Mouse (Mus musculus): ENCODE measurements at regions not wholly inside any gene's neighbourhood (a gene's known extent, or its start where the extent isn't known, plus 50 kb on each side); places are given as distances from the start of the nearest gene placed in this dataset.
A peak's percentile ranks its signal among the peaks of the same experiment; 100 is the strongest.

DNA sequence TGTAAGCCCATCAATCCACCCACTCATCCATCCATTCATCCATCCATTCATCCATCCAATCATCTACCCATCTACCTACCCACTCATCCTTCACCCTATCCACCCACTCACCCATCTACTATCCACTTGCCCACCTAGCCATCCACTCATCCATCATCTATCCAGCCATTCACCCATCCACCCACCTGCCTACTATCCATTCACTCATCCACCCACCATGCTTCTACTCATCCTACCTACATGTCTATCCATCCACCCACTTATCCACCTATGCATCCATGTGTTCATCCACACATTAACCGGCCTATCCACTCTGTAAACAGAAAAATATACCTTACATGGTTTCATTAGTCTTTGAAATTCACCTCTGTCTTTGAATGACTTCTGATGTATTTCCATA lies 384.2 kb upstream of the Tshz3 start:
- no peak overlapping the region for H3K27ac ChIP-seq (ENCODE audit: low read length)
- no peak overlapping the region for H3K4me2 ChIP-seq (replicated peaks; ENCODE audit: low read depth, low read length)
- no peaks in the 10 kb centered on the region for H3K36me3 ChIP-seq (ENCODE audit: insufficient read depth, low read length)
- no peaks in the 10 kb centered on the region for H3K27me3 ChIP-seq (ENCODE audit: insufficient read depth, low read length)
- WGBS: 95% methylated on average over 1 of the region's 1 CpGs
- H3K4me3 ChIP-seq (ENCODE audit: low read length): no peak overlapping the region
- peaks cover 11% of the 10 kb centered on the region for H3K4me1 ChIP-seq (ENCODE audit: insufficient read depth, low read length)
- no peak overlapping the region for H3K9ac ChIP-seq (replicated peaks; ENCODE audit: low read length)
- no peak for ATAC-seq (ENCODE audit: low FRiP score, low TSS enrichment)
- H3K9me3 ChIP-seq (ENCODE audit: low read length): no peaks in the 10 kb centered on the region

DNA sequence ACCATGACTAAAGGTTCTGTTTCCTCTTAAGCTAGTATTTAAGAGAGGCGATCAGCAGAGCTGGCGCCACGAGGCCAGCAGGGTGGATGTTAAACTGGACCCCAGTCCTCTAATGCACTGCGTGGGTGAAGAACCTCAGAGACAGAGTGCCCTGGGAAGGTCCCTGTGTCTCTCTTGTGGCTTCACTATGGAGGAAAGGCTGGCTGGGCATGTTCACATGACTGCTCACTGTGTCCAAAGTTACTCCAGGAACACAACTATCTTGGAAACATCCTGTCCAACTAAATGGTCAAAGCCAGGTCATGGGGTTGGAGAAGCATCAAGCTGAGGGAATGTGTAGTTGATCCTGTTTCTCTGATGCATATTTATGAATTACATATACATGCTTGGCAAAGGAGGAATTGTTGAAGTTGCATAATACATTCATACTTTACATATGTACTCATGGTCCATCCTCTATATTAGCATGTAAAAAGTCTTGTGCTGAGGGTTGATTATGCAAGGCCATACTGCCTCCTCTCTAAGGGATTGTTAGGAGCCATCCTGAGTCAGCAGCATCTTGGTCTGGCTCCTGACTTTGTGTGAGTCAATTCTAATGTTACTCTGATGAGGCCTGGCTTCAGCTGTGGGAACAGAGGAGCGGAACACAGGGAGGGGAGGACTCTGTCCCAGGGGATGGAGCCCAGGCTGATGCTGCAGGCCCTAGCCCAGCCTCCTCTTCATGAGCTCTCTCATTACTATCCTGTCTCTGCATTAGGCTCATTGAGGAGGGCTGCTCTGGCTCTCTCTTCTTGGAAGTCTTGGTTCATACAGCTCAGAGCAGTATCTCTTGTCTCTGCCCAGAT lies 387.9 kb upstream of the Tshz3 start:
- H3K9me3 ChIP-seq (ENCODE audit: low read length): no peaks in the 10 kb centered on the region
- no peak overlapping the region for H3K4me2 ChIP-seq (replicated peaks; ENCODE audit: low read depth, low read length)
- 92% methylated on average over 5 of the region's 5 CpGs for WGBS
- no peak overlapping the region for H3K9ac ChIP-seq (replicated peaks; ENCODE audit: low read length)
- H3K27ac ChIP-seq (ENCODE audit: low read length): no peak overlapping the region
- H3K4me1 ChIP-seq (ENCODE audit: insufficient read depth, low read length): no peaks in the 10 kb centered on the region
- ATAC-seq (ENCODE audit: low FRiP score, low TSS enrichment): no peak
- no peaks in the 10 kb centered on the region for H3K36me3 ChIP-seq (ENCODE audit: insufficient read depth, low read length)
- no peaks in the 10 kb centered on the region for H3K27me3 ChIP-seq (ENCODE audit: insufficient read depth, low read length)
- H3K4me3 ChIP-seq (ENCODE audit: low read length): no peak overlapping the region

DNA sequence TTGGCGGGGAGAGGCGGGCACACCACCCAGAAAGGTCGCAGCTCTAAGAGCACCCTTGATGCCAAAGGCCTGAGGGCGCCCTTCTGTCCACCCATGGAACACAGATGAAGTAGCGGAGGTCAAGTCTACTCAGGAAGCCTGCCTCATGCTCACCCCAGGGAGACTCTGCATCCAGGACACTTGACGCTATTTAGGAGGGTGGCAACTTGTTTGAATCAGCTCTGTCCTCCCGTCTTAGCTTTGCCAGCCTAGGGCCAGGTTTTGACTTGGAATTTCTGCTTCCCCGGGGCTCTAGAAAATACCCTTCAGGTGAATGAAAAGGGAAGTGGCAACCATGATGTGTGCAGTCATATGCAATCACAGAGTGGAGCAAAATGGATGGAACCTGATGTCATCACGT lies 389.2 kb upstream of the Tshz3 start:
- H3K9me3 ChIP-seq (ENCODE audit: low read length): no peaks in the 10 kb centered on the region
- 90% methylated on average over 9 of the region's 9 CpGs for WGBS

DNA sequence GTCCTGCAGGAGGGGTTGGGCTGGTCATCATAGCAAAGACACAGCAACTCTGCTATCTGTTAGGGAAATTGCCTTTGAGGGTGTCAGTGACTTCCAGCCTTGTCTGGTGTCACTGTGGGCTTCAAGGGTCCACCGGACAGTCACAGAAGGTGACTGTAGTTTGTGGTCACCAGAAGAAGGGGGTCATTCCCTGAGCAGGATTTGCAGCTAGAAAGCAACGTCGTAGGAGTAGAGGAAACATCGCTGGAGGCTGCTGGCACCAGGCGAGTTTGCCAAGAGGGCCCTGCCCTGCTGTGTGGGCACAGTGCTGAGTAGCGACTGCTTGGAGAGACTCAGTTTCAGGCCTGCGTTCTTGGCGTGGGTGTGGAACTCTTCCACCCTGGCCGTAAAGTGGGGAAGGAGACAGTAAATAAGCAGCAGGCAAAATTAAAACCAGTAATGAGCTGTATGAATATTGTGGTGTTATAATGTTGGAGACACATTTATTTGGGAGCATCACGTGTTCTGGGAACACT lies 389.8 kb upstream of the Tshz3 start:
- Histone ChIP-seq H3K27me3 (ENCODE audit: insufficient read depth, low read length) (no peaks in the 10 kb centered on the region), H3K9ac (replicated peaks; ENCODE audit: low read length) (no peak overlapping the region), H3K9me3 (ENCODE audit: low read length) (no peaks in the 10 kb centered on the region), H3K4me2 (replicated peaks; ENCODE audit: low read depth, low read length) (no peak overlapping the region), H3K36me3 (ENCODE audit: insufficient read depth, low read length) (no peaks in the 10 kb centered on the region), H3K4me1 (ENCODE audit: insufficient read depth, low read length) (no peaks in the 10 kb centered on the region), H3K27ac (ENCODE audit: low read length) (no peak overlapping the region), H3K4me3 (ENCODE audit: low read length) (no peak overlapping the region)
- ATAC-seq (ENCODE audit: low FRiP score, low TSS enrichment): no peak
- 83% methylated on average over 10 of the region's 10 CpGs for WGBS

More for the DNA sequence above, 389.2 kb upstream of the Tshz3 start:
- Histone ChIP-seq H3K4me2 (replicated peaks; ENCODE audit: low read depth, low read length) (no peak overlapping the region), H3K27me3 (ENCODE audit: insufficient read depth, low read length) (no peaks in the 10 kb centered on the region), H3K27ac (ENCODE audit: low read length) (no peak overlapping the region), H3K9ac (replicated peaks; ENCODE audit: low read length) (no peak overlapping the region), H3K36me3 (ENCODE audit: insufficient read depth, low read length) (no peaks in the 10 kb centered on the region), H3K4me3 (ENCODE audit: low read length) (no peak overlapping the region), H3K4me1 (ENCODE audit: insufficient read depth, low read length) (no peaks in the 10 kb centered on the region)
- ATAC-seq (ENCODE audit: low FRiP score, low TSS enrichment): no peak

DNA sequence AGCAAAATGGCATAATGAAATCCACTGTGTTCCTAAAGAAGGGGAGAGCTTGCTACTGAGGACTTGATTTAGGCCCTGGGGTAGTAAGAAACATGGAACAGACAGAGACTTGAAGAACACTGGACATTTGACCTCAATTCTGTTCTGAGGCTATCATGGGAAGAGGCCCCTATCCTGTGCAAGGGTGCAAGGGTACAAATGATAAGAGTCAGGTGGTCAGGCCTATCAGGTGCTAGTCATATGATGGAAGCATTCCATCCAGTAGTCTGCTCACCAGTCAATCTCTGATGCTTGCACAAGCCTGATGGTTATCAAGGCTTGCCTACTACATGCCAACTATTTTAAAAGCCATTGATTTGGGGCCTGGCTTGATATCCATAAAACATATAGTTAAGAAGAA lies 420.6 kb upstream of the Tshz3 start:
- no peak overlapping the region for H3K27ac ChIP-seq (ENCODE audit: low read length)
- H3K9me3 ChIP-seq (ENCODE audit: low read length): no peaks in the 10 kb centered on the region
- no peak overlapping the region for H3K4me3 ChIP-seq (ENCODE audit: low read length)
- no peak overlapping the region for H3K9ac ChIP-seq (replicated peaks; ENCODE audit: low read length)
- H3K36me3 ChIP-seq (ENCODE audit: insufficient read depth, low read length): no peaks in the 10 kb centered on the region
- ATAC-seq (ENCODE audit: low FRiP score, low TSS enrichment): no peak
- H3K27me3 ChIP-seq (ENCODE audit: insufficient read depth, low read length): no peaks in the 10 kb centered on the region
- H3K4me2 ChIP-seq (replicated peaks; ENCODE audit: low read depth, low read length): no peak overlapping the region
- no peaks in the 10 kb centered on the region for H3K4me1 ChIP-seq (ENCODE audit: insufficient read depth, low read length)

DNA sequence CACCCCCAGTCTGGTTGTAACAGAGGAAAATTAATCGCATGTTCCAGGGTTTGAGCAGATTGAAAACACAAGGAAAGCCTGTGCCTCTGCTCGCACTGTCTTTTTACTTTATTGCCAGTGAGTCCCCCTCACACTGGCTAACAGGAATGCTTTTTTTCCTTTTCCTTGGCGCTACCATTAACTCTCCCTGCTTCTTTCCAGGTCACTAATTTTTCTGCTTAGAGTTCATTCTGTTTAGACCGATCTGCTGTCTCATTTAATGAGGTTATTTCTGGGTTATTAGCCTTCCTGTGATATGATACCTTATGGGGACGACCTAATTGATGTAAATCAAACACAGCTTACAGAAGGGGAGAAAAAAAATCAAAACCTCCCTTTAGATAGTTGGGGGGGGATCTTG lies 429.0 kb upstream of the Tshz3 start:
- Histone ChIP-seq H3K4me3 (ENCODE audit: low read length) (no peak overlapping the region), H3K27me3 (ENCODE audit: insufficient read depth, low read length) (no peaks in the 10 kb centered on the region), H3K36me3 (ENCODE audit: insufficient read depth, low read length) (no peaks in the 10 kb centered on the region), H3K4me2 (replicated peaks; ENCODE audit: low read depth, low read length) (no peak overlapping the region), H3K9ac (replicated peaks; ENCODE audit: low read length) (no peak overlapping the region), H3K4me1 (ENCODE audit: insufficient read depth, low read length) (no peaks in the 10 kb centered on the region), H3K9me3 (ENCODE audit: low read length) (no peaks in the 10 kb centered on the region), H3K27ac (ENCODE audit: low read length) (no peak overlapping the region)
- ATAC-seq (ENCODE audit: low FRiP score, low TSS enrichment): peak; percentile 73; the same call in 1 of the 2 replicates
- WGBS: 11% methylated on average over 5 of the region's 5 CpGs

DNA sequence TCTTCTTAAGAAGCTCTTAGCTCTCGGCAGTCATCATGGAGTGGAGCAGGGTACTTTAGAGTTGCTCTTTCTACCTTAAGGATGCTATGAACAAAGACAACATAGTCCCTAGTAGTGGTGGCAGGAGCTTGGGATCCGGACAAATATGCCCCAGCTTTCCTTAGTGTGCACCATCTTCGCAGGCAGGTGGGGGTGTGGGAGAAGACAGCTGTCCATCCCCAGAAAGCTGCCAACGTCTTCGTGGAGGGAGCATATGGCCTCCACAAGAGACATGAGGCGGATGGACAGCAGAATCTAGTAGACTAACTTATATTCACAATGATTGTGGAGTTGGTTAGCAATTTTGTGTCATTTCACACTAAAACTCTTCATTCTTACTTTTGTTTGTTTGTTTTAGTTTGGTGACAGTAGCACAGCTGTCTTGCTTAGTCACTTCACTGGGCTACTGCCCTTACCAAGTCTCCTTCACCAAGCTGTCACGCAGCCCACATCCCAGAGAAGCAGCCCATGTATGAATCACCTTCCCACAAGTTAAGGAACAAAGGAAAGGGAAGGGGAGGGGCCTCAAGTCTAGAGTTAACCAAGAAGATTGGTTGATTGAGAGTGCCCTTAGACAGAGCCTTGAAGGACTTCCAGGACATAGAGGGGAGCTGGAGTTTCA lies 432.6 kb upstream of the Tshz3 start:
- no peak for ATAC-seq (ENCODE audit: low FRiP score, low TSS enrichment)
- Histone ChIP-seq H3K9ac (replicated peaks; ENCODE audit: low read length) (no peak overlapping the region), H3K4me3 (ENCODE audit: low read length) (no peak overlapping the region), H3K27me3 (ENCODE audit: insufficient read depth, low read length) (no peaks in the 10 kb centered on the region), H3K36me3 (ENCODE audit: insufficient read depth, low read length) (no peaks in the 10 kb centered on the region), H3K4me1 (ENCODE audit: insufficient read depth, low read length) (no peaks in the 10 kb centered on the region), H3K27ac (ENCODE audit: low read length) (no peak overlapping the region), H3K9me3 (ENCODE audit: low read length) (no peaks in the 10 kb centered on the region), H3K4me2 (replicated peaks; ENCODE audit: low read depth, low read length) (no peak overlapping the region)
- whole genome bisulfite sequencing: 82% methylated on average over 7 of the region's 7 CpGs

DNA sequence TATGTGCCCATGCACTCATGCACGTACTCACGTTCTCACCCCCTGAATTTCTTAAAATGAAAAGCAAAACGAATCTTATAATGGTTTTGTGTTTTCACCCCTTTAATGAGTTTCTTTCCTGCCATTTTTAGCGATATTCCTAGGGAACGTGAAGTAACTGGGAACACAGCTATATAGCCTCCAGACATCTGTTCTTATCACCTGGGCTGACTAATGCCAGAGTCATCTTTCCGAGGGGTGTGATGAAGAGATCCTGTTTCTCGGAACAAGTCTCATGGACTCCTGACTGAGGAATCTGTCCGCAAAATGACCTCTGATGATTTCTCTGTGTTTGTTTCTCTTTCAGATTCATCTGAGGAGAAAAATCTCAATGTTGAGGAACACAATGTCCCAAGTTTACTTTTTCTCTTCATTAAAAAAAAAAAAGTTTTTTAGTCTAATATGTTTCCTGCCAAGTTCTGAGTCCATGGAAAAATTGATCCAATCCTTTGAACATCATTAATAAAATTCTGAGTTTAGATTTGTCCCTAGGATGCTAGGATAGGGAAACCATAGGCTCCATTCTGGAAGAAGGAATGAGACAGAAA lies 435.7 kb upstream of the Tshz3 start:
- no peak for ATAC-seq (ENCODE audit: low FRiP score, low TSS enrichment)
- no peaks in the 10 kb centered on the region for H3K9me3 ChIP-seq (ENCODE audit: low read length)
- no peaks in the 10 kb centered on the region for H3K36me3 ChIP-seq (ENCODE audit: insufficient read depth, low read length)
- no peaks in the 10 kb centered on the region for H3K4me1 ChIP-seq (ENCODE audit: insufficient read depth, low read length)
- H3K4me2 ChIP-seq (replicated peaks; ENCODE audit: low read depth, low read length): no peak overlapping the region
- no peak overlapping the region for H3K9ac ChIP-seq (replicated peaks; ENCODE audit: low read length)
- 68% methylated on average over 8 of the region's 8 CpGs for WGBS
- H3K27me3 ChIP-seq (ENCODE audit: insufficient read depth, low read length): no peaks in the 10 kb centered on the region
- H3K27ac ChIP-seq (ENCODE audit: low read length): no peak overlapping the region
- no peak overlapping the region for H3K4me3 ChIP-seq (ENCODE audit: low read length)

DNA sequence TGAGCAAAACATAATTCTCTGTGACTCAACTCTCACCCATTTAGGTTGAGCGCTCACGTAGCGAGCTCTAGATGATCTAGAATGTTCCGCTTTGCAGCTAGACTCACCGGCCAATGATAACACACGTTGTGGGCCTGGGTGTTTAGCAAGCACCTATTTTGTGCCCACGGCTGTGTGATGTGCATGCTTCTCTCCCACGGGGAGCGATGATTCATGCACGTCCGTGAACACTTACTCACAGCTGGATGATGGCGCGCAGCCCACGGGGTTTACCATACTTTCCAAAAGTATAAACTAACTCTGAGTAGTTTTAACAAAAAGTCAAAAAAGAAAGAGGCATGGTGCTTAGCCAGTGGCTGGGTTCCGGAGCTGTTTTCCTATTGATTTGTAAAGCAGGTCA lies 440.8 kb upstream of the Tshz3 start:
- Histone ChIP-seq H3K9me3 (ENCODE audit: low read length) (no peaks in the 10 kb centered on the region), H3K9ac (replicated peaks; ENCODE audit: low read length) (no peak overlapping the region), H3K36me3 (ENCODE audit: insufficient read depth, low read length) (no peaks in the 10 kb centered on the region), H3K4me1 (ENCODE audit: insufficient read depth, low read length) (no peaks in the 10 kb centered on the region), H3K4me3 (ENCODE audit: low read length) (no peak overlapping the region), H3K27ac (ENCODE audit: low read length) (no peak overlapping the region), H3K27me3 (ENCODE audit: insufficient read depth, low read length) (no peaks in the 10 kb centered on the region), H3K4me2 (replicated peaks; ENCODE audit: low read depth, low read length) (no peak overlapping the region)
- WGBS: 90% methylated on average over 15 of the region's 15 CpGs
- ATAC-seq (ENCODE audit: low FRiP score, low TSS enrichment): no peak

DNA sequence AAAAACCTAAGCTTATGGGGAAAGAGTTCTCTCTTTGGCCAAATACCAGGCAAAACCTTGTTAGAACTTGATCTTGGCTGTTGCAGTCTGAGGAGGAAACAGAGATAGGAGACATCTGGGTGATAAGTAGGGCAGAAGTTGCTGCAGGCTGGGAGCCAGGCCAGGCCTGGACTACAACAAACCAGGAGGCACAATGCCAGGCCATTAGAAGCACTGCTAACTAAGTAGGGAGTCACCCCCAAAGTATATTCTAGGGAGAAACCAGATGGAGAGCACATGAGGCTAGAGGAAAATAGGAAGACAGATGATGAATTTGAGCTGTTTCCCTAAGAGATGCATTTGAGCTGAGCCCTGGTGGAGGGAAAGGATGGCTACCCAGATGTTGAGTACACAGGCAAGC lies 444.6 kb upstream of the Zfp507 start:
- no peak overlapping the region for H3K4me3 ChIP-seq (ENCODE audit: low read length)
- H3K9me3 ChIP-seq (ENCODE audit: low read length): peaks cover 3% of the 10 kb centered on the region; the same call in 1 of the 2 replicates
- no peaks in the 10 kb centered on the region for H3K36me3 ChIP-seq (ENCODE audit: insufficient read depth, low read length)
- H3K27ac ChIP-seq (ENCODE audit: low read length): no peak overlapping the region
- no peaks in the 10 kb centered on the region for H3K27me3 ChIP-seq (ENCODE audit: insufficient read depth, low read length)
- H3K4me2 ChIP-seq (replicated peaks; ENCODE audit: low read depth, low read length): no peak overlapping the region
- H3K4me1 ChIP-seq (ENCODE audit: insufficient read depth, low read length): no peaks in the 10 kb centered on the region
- no peak overlapping the region for H3K9ac ChIP-seq (replicated peaks; ENCODE audit: low read length)
- no peak for ATAC-seq (ENCODE audit: low FRiP score, low TSS enrichment)

All from kidney, embryonic 16.5 days (tissue).